Mouse (Mus musculus) heart, postnatal 0 days (tissue): ENCODE data around the gene Uck2. TPM values are rescaled to one million over a fixed set of nuclear protein-coding genes. Genes with fewer than 3 reads are reported as not detected.

Source experiments
- ATAC-seq: fragments of 200-750 bp; cut with Nextera tagmentation; 2 replicates; pipeline ENCODE4 v1.8.0; 2017; ENCODE audit warnings: low read depth, moderate number of reproducible peaks, moderate library complexity; ENCODE audit not compliant: insufficient read depth
- DNase-seq: peaks from one replicate; pipeline ENCODE4 v3.0.0-alpha.2; 2016; ENCODE audit warnings: low spot score
- H3K27ac ChIP-seq: fragments of 300-500 bp; sonication (generic); 2 replicates; pipeline ENCODE4 v1.5.1; 2014; ENCODE audit warnings: low read depth, mild to moderate bottlenecking
- H3K27me3 ChIP-seq: fragments of 300-500 bp; sonication (generic); 2 replicates; pipeline ENCODE4 v1.6.1; 2014; ENCODE audit warnings: low read length, mixed read lengths; ENCODE audit not compliant: control insufficient read depth, insufficient read depth
- H3K36me3 ChIP-seq: fragments of 300-500 bp; sonication (generic); replicated peaks from 2 replicates; pipeline ENCODE4 v1.6.1; 2014; ENCODE audit warnings: low read length, mixed read lengths; ENCODE audit not compliant: control insufficient read depth, insufficient read depth
- H3K4me1 ChIP-seq: fragments of 300-500 bp; sonication (generic); 2 replicates; pipeline ENCODE4 v1.6.1; 2014; ENCODE audit warnings: antibody characterized with exemption; ENCODE audit not compliant: control insufficient read depth, insufficient read depth
- H3K4me2 ChIP-seq: fragments of 300-500 bp; sonication (generic); 2 replicates; pipeline ENCODE4 v1.6.1; 2014; ENCODE audit warnings: low read depth, mild to moderate bottlenecking, low read length, moderate library complexity
- H3K4me3 ChIP-seq: fragments of 300-500 bp; sonication (generic); 2 replicates; pipeline ENCODE4 v1.5.1; 2014; ENCODE audit warnings: low read depth, low read length
- H3K9ac ChIP-seq: fragments of 300-500 bp; sonication (generic); replicated peaks from 2 replicates; pipeline ENCODE4 v1.6.1; 2014; ENCODE audit warnings: low read depth, low read length, mixed read lengths
- H3K9me3 ChIP-seq: fragments of 300-500 bp; sonication (generic); replicated peaks from 2 replicates; pipeline ENCODE4 v1.6.1; 2016; ENCODE audit warnings: low read length; ENCODE audit not compliant: control insufficient read depth
- CTCF ChIP-seq: IDR thresholded peaks from 2 replicates; pipeline ENCODE4 v1.5.1; 2016; ENCODE audit warnings: antibody characterized with exemption, control low read depth, low read depth
- EP300 ChIP-seq: IDR thresholded peaks from 2 replicates; pipeline ENCODE4 v1.6.1; 2016; ENCODE audit warnings: antibody characterized with exemption, low read depth
- WGBS: fragments of 180-500 bp; shearing (Covaris S2); extraction: QIAGEN DNeasy Blood & Tissue Kit; methylation state at CpG from one replicate; pipeline ENCODE4 v1.1.7; 2014; 5-methylcytosine and 5-hydroxymethylcytosine counted together
- polyA plus RNA-seq: library from polyadenylated mRNA; unstranded; fragments of >200 nt; fragmentation: Nextera tagmentation; extraction: Ambion mirVana; gene quantifications from 2 replicates; pipeline ENCODE4 v1.2.1, GENCODE M21; 2015
- total RNA-seq: library from RNA; depleted of rRNA; stranded (reverse); fragments of >200 nt; gene quantifications from 2 replicates; pipeline ENCODE4 v1.2.3, GENCODE M21; 2014; ENCODE audit warnings: low replicate concordance

Gene Uck2
- total and polyA plus RNA-seq, 2 experiments from 2014 or later: 30.7 to 60.3 TPM

GRCm38 (mm10) chr1:167283441-167284257, 1.5 kb downstream of the Uck2 start:
- peak; percentile 21; the same call in 1 of the 2 replicates for ATAC-seq
- H3K9me3 ChIP-seq: no peaks in the 10 kb centered on the region
- H3K9ac ChIP-seq: peak overlapping the region; percentile 61
- H3K36me3 ChIP-seq: no peaks in the 10 kb centered on the region
- peak; percentile 39 for DNase-seq
- H3K4me3 ChIP-seq: peak overlapping the region; percentile 77
- no peaks in the 10 kb centered on the region for H3K27me3 ChIP-seq
- WGBS: under 1% methylated on average over 44 of the region's 44 CpGs
- H3K4me1 ChIP-seq: peaks cover 11% of the 10 kb centered on the region
- peak overlapping the region; percentile 88 for H3K27ac ChIP-seq
- peak overlapping the region; percentile 91 for H3K4me2 ChIP-seq
- no peak for TF ChIP-seq EP300
- peak; percentile 18; the same call in 1 of the 2 replicates for TF ChIP-seq CTCF

- Histone ChIP-seq H3K9ac (peak overlapping the region; percentile 61; the same call in 1 of the 2 replicates), H3K9me3 (no peaks in the 10 kb centered on the region), H3K4me2 (peak overlapping the region; percentile 91), H3K36me3 (no peaks in the 10 kb centered on the region), H3K27me3 (no peaks in the 10 kb centered on the region), H3K4me3 (peak overlapping the region; percentile 77; the same call in 1 of the 2 replicates), H3K4me1 (peaks cover 14% of the 10 kb centered on the region), H3K27ac (no peak overlapping the region)
- ATAC-seq (no peak), DNase-seq (no peak)
- 54% methylated on average over 5 of the region's 5 CpGs for WGBS
- TF ChIP-seq EP300 (no peak), CTCF (no peak)
Measured at GRCm38 (mm10) chr1:167282768-167283167, 2.4 kb downstream of the Uck2 start.

- Histone ChIP-seq H3K27me3 (no peaks in the 10 kb centered on the region), H3K4me1 (peaks cover 14% of the 10 kb centered on the region), H3K9ac (no peak overlapping the region), H3K9me3 (no peaks in the 10 kb centered on the region), H3K36me3 (no peaks in the 10 kb centered on the region), H3K27ac (no peak overlapping the region), H3K4me2 (no peak overlapping the region), H3K4me3 (no peak overlapping the region)
- ATAC-seq (no peak), DNase-seq (no peak)
- TF ChIP-seq CTCF (no peak), EP300 (no peak)
- WGBS: 76% methylated on average over 3 of the region's 3 CpGs
Measured at GRCm38 (mm10) chr1:167282112-167282511, 3.0 kb downstream of the Uck2 start.

GRCm38 (mm10) chr1:167280061-167280460, 5.1 kb downstream of the Uck2 start:
- Histone ChIP-seq H3K36me3 (no peaks in the 10 kb centered on the region), H3K9me3 (no peaks in the 10 kb centered on the region), H3K9ac (no peak overlapping the region), H3K27me3 (no peaks in the 10 kb centered on the region), H3K4me2 (no peak overlapping the region), H3K4me1 (peaks cover 11% of the 10 kb centered on the region), H3K4me3 (no peak overlapping the region), H3K27ac (no peak overlapping the region)
- WGBS: 79% methylated on average over 10 of the region's 10 CpGs
- TF ChIP-seq CTCF (no peak), EP300 (no peak)
- no peak for DNase-seq
- no peak for ATAC-seq

GRCm38 (mm10) chr1:167279160-167279715, 5.9 kb downstream of the Uck2 start:
- H3K4me3 ChIP-seq: no peak overlapping the region
- H3K9ac ChIP-seq: no peak overlapping the region
- peaks cover 12% of the 10 kb centered on the region for H3K4me1 ChIP-seq
- H3K4me2 ChIP-seq: no peak overlapping the region
- no peaks in the 10 kb centered on the region for H3K9me3 ChIP-seq
- H3K27ac ChIP-seq: peak overlapping the region; percentile 49
- WGBS: 44% methylated on average over 13 of the region's 13 CpGs
- H3K27me3 ChIP-seq: no peaks in the 10 kb centered on the region
- no peaks in the 10 kb centered on the region for H3K36me3 ChIP-seq
- peak; percentile 43; the same call in 1 of the 2 replicates for ATAC-seq
- DNase-seq: peak; percentile 28
- TF ChIP-seq EP300: no peak
- no peak for TF ChIP-seq CTCF
